Mouse (Mus musculus): ENCODE measurements around the gene Tekt3. TPM values are rescaled to one million over a fixed set of nuclear protein-coding genes. Genes with fewer than 3 reads are reported as not detected.

The Tekt3 gene
- not detected for total RNA-seq (2021)
- long read RNA-seq, experiment 1: 0 reads
- long read RNA-seq, experiment 2: 0 reads

- no peak for DNase-seq (ENCODE audit: low spot score in 2 of 2)
Measured at GRCm38 (mm10) chr11:63061446-63061845, at the start of gene Tekt3. Tekt3 (plus strand) TSS chr11:63061654.

- DNase-seq (ENCODE audit: low spot score in 2 of 2): no peak
Measured at GRCm38 (mm10) chr11:63017327-63018082, 43.9 kb upstream of the Tekt3 start.

- DNase-seq (ENCODE audit: low spot score in 2 of 2): peak in 1 of 2 experiments; percentile 25
Measured at GRCm38 (mm10) chr11:63018083-63018622, 43.3 kb upstream of the Tekt3 start.

- no peak for DNase-seq (ENCODE audit: low spot score in 2 of 2)
Measured at GRCm38 (mm10) chr11:63020633-63021032, 40.8 kb upstream of the Tekt3 start.

GRCm38 (mm10) chr11:63021141-63021806 is 40.2 kb upstream of the Tekt3 start:
- DNase-seq (ENCODE audit: low spot score in 2 of 2): no peak

- no peak for DNase-seq (ENCODE audit: low spot score in 2 of 2)
Measured at GRCm38 (mm10) chr11:63023461-63023860, 38.0 kb upstream of the Tekt3 start.

- no peak for DNase-seq (ENCODE audit: low spot score in 2 of 2)
Measured at GRCm38 (mm10) chr11:63024136-63024535, 37.3 kb upstream of the Tekt3 start.

- DNase-seq (ENCODE audit: low spot score in 2 of 2): no peak
Measured at GRCm38 (mm10) chr11:63025476-63025875, 36.0 kb upstream of the Tekt3 start.

GRCm38 (mm10) chr11:63026651-63027141 is 34.8 kb upstream of the Tekt3 start:
- peak; percentile 39 to 53 for DNase-seq (ENCODE audit: low spot score in 2 of 2)

GRCm38 (mm10) chr11:63028131-63028530 is 33.3 kb upstream of the Tekt3 start:
- DNase-seq (ENCODE audit: low spot score in 2 of 2): no peak

- no peak for DNase-seq (ENCODE audit: low spot score in 2 of 2)
Measured at GRCm38 (mm10) chr11:63029148-63029714, 32.2 kb upstream of the Tekt3 start.

GRCm38 (mm10) chr11:63029721-63030120 is 31.7 kb upstream of the Tekt3 start:
- no peak for DNase-seq (ENCODE audit: low spot score in 2 of 2)

GRCm38 (mm10) chr11:63035420-63036211 is 25.8 kb upstream of the Tekt3 start:
- DNase-seq (ENCODE audit: low spot score in 2 of 2): no peak

- DNase-seq (ENCODE audit: low spot score in 2 of 2): no peak
Measured at GRCm38 (mm10) chr11:63040002-63040661, 21.3 kb upstream of the Tekt3 start.

- no peak for DNase-seq (ENCODE audit: low spot score in 2 of 2)
Measured at GRCm38 (mm10) chr11:63045771-63046170, 15.7 kb upstream of the Tekt3 start.

GRCm38 (mm10) chr11:63046380-63046779 is 15.1 kb upstream of the Tekt3 start:
- DNase-seq (ENCODE audit: low spot score in 2 of 2): no peak

GRCm38 (mm10) chr11:63050362-63050932 is 11.0 kb upstream of the Tekt3 start:
- DNase-seq (ENCODE audit: low spot score in 2 of 2): no peak

GRCm38 (mm10) chr11:63051041-63051440 is 10.4 kb upstream of the Tekt3 start:
- no peak for DNase-seq (ENCODE audit: low spot score in 2 of 2)

GRCm38 (mm10) chr11:63051996-63052395 is 9.5 kb upstream of the Tekt3 start:
- no peak for DNase-seq (ENCODE audit: low spot score in 2 of 2)

- DNase-seq (ENCODE audit: low spot score in 2 of 2): no peak
Measured at GRCm38 (mm10) chr11:63055596-63055995, 5.9 kb upstream of the Tekt3 start.

Measured in left cerebral cortex, adult 18-20 months (tissue).